Mouse (Mus musculus): Measurements from ENCODE around the gene Sepsecs.

Gene Sepsecs

GRCm38 (mm10) chr5:52610306-52610705 lies 59.2 kb downstream of the Sepsecs start:
- no peak for DNase-seq (ENCODE audit: low read depth, low spot score)

DNA sequence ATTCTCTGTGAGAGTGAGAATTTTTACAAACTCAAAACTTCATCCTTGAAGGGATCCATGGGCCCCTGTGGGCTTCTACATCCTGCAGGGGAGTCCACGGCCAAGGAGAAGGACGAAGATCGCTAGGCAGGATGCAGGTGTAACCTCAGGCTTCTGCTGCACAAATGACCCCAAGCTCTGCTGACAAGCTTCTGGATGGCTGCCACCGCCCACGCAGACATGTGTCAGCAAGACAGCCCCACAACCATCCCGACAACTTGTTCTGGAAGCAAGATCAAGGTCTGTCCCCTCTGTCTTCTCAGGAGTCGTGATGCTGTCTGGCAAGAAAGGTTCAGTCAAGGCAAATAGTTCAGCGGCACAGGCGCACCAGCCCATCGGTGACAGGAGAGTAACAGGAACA lies 59.8 kb downstream of the Sepsecs start:
- no peak for DNase-seq (ENCODE audit: low read depth, low spot score)

DNA sequence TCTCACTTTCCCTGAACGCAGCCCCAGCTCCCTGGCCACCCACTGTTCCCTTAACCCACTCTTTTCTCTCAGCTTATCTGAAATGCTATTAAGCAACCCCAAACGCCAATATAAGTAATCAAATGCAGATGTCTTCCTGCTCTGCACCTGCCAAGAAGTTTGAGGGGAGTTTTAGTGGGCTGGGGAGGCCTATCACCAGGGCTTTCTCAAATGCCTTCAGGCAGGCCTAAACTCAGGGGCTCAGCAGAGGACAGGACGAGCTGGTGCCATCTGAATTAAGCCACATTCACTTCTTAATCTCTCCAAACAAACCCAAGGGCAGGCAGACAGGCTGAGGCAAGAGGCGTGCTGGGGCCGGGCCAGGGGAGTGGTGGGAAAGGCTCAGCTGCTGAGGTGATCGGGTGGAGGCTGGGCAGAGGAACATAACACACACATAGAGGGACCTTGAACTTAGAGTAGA lies 64.9 kb downstream of the Sepsecs start:
- no peak for DNase-seq (ENCODE audit: low read depth, low spot score)

GRCm38 (mm10) chr5:52590612-52591011 lies 78.9 kb downstream of the Sepsecs start:
- no peak for DNase-seq (ENCODE audit: low read depth, low spot score)
